Mouse (Mus musculus): ENCODE measurements around the gene Dnah8. TPM values are rescaled to one million over a fixed set of nuclear protein-coding genes. Genes with fewer than 3 reads are reported as not detected.
A peak's percentile ranks its signal among the peaks of the same experiment; 100 is the strongest.

The Dnah8 gene
- total RNA-seq, 2 experiments from 2014 or later = 0.11 TPM; not detected in 1

DNA sequence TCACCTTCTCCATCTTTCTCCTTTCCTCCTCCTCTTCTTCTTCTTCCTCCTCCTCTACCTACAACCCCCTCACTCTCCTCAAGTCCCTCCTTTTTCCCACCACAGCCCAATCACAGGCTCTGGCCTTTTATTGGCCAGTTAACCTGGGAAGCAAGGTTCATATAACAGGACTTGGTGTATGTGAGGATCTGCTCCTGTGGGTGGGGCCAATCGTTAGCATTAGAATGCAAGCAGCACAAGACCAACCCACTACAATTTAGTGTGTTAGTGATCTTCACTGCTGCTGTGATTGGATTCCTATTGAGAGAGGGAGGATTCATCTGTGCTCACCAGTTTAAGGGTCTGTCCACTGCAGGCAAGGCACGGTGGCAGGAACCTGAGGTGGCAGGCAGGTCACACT, 14.8 kb downstream of the Dnah8 start:
- intact Hi-C loops (cut with DNase I) = no loop called here
- TF ChIP-seq CTCF (IDR thresholded peaks at IDR 0.05) = no peak
- Histone ChIP-seq H3K4me3 (no peak overlapping the region), H3K27ac (no peak overlapping the region)
- no peak for DNase-seq

DNA sequence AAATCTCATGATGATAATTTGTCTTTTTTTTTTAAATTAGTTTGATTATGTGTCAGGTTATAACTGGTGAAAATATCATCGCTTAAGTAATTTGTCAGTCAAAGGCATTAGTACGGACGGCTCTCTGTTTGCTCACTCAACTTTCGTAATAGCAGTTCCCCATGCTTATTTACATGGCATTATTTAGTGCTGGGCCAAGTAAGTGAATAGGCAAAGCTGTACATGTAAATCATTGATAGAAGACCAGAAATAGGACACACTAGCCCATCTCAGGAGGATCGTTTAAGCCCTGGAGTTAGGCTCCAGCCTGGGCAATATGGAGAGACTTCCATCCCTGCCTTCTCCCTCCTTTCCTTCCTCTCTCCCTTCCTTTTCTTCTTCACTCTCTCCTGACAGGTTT, 16.7 kb downstream of the Dnah8 start:
- H3K4me3 ChIP-seq = no peak overlapping the region
- H3K27ac ChIP-seq = no peak overlapping the region
- intact Hi-C loops (cut with DNase I) = no loop called here
- DNase-seq = no peak
- TF ChIP-seq CTCF (IDR thresholded peaks at IDR 0.05) = no peak

DNA sequence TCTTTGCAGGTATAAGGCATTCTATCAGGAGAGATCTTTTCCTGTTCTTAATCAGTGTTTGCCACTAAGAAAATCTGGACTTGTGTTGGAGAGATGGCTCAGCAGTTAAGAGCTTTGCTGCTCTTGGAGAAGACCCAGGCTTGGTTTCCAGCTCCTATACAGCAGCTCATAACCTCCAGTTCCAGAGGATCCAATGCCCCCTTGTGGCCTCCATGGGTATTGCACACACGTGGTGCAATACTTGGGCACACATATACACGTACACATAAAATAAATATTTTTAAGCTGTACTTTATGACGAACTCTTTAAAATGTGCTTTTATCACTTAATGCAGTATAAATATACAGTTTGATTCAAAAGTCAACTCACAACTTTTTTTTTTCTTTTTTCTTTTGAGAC, 24.6 kb downstream of the Dnah8 start:
- TF ChIP-seq CTCF (IDR thresholded peaks at IDR 0.05) = peak; percentile 33; the same call in 1 of the 2 replicates
- intact Hi-C loops (cut with DNase I) = no loop called here
- Histone ChIP-seq H3K4me3 (no peak overlapping the region), H3K27ac (no peak overlapping the region)
- no peak for DNase-seq

DNA sequence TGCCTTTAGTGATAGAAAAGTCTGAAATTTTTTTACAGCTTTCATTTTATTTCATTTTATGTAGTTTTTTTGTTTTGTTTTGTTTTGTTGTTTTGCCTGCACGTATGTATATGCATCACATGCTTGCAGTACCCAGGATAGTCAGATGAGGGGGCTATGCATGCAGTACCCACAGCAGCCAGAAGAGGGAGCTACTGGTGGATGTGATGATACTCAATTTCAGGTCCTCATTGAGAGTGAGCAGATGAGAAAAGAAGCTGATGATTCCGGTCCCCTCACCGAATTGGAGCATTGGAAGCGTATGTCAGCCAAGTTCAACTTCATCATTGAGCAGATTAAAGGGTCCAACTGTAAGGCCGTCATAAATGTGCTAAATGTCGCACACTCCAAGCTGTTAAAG, 28.9 kb downstream of the Dnah8 start:
- no peak overlapping the region for H3K27ac ChIP-seq
- DNase-seq = no peak
- intact Hi-C loops (cut with DNase I) = no loop called here
- TF ChIP-seq CTCF (IDR thresholded peaks at IDR 0.05) = peak; percentile 46
- no peak overlapping the region for H3K4me3 ChIP-seq

DNA sequence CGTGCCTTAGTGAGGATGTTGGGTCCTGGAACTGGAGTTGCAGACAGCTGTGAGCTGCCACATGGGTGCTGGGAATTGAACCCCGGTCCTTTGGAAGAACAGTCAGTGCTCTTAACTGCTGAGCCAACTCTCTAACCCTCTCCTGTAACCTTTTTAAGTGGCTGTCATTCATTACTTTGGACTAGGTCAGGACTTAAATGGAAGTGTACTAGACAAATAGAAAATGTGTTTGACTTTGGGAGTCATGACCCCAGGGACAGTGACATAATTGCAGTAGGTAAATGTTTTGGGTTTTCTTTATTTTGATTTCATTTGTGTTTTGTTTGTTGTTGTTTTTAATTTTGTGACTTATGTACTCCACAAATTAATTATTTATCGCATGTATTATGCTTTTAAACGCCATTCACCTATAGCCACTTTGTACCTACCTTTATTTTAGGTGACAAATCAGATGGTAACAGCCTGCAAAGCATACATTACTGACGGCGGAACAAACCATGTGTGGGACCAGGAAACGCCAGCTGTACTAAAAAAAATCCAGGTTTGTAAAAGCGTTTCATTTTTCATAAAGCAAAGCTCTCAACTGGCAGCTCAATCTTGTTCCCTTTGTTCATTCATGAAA, 33.5 kb downstream of the Dnah8 start:
- Histone ChIP-seq H3K27ac (no peak overlapping the region), H3K4me3 (peak overlapping the region; percentile 69)
- intact Hi-C loops (cut with DNase I) = no loop called here
- no peak for TF ChIP-seq CTCF (IDR thresholded peaks at IDR 0.05)
- DNase-seq = no peak

DNA sequence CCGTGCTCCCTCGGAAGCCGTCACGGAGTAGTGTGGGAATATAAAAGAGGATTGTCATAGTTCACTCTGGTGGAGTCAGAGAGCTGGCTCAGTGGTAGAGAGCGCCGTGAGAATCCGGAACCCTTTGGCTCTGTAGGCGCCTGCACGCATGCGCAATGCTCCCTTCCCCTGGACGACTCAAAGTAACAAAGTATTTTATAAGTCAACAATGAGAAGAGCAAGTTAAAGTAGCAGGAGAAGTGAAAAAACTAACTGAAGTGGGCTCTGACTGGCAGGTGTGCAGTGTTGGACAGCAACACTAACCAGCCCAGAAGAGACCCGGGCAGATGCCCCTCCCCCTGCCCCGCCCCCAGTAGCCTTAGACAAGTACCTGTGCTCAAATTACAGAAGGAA, 34.0 kb downstream of the Dnah8 start:
- intact Hi-C loops (cut with DNase I) = no loop called here
- peak; percentile 63 for DNase-seq
- no peak for TF ChIP-seq CTCF (IDR thresholded peaks at IDR 0.05)
- H3K27ac ChIP-seq = no peak overlapping the region
- peak overlapping the region; percentile 69 for H3K4me3 ChIP-seq

DNA sequence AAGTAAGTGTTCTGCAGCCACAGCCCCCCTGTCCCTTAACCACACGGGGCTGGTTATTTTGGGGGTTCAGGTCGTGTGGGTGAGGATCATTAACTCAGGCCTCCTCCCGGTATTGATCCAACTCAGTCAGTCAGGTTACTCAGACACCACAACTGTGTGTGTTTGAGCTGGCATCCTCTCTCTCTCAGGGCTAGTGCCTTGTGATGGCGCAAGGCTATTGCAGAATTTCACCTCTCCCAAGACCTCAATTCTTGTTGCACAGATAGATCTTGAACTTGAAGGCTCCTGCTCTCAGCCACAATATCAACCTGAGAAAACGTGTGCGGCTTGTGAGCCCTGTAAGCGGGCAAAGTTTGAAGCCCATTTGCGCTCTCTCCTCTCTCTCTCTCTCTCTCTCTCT, 38.0 kb downstream of the Dnah8 start:
- Histone ChIP-seq H3K27ac (no peak overlapping the region), H3K4me3 (no peak overlapping the region)
- no peak for TF ChIP-seq CTCF (IDR thresholded peaks at IDR 0.05)
- intact Hi-C loops (cut with DNase I) = no loop called here
- no peak for DNase-seq

DNA sequence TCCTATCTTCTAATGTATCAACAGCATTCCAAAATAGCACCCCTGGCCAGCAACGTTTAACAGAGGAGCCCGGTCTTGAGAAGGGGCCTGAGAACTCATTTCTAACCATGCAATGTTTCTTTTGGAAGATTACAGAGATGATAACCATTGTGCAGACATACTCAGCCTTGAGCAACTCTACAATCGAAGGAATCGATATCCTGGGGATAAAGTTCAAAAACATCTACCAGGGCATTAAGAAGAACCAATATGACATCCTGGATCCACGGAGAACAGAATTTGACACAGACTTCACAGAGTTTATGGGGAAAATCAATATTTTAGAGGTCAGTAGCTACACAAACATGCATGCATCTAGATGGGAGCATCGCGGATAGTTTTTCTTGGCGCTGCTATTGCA, 39.0 kb downstream of the Dnah8 start:
- intact Hi-C loops (cut with DNase I) = no loop called here
- Histone ChIP-seq H3K27ac (no peak overlapping the region), H3K4me3 (no peak overlapping the region)
- no peak for TF ChIP-seq CTCF (IDR thresholded peaks at IDR 0.05)
- no peak for DNase-seq

DNA sequence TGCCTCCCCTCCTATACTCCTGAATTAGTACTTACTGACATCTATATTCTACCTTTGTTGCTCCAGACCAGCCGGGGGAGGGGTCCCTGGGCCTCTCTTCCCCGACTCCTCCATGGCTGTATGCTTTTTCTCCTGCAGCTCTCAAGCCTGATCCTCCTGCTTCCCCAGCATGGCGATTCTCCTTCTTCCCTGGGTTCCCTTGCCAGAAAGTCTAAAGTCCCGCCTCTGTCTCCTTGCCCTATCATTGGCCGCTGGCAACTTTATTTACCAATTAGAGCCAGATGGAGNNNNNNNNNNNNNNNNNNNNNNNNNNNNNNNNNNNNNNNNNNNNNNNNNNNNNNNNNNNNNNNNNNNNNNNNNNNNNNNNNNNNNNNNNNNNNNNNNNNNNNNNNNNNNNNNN, 40.7 kb downstream of the Dnah8 start:
- TF ChIP-seq CTCF (IDR thresholded peaks at IDR 0.05) = no peak
- DNase-seq = no peak
- Histone ChIP-seq H3K4me3 (no peak overlapping the region), H3K27ac (no peak overlapping the region)
- intact Hi-C loops (cut with DNase I) = no loop called here

DNA sequence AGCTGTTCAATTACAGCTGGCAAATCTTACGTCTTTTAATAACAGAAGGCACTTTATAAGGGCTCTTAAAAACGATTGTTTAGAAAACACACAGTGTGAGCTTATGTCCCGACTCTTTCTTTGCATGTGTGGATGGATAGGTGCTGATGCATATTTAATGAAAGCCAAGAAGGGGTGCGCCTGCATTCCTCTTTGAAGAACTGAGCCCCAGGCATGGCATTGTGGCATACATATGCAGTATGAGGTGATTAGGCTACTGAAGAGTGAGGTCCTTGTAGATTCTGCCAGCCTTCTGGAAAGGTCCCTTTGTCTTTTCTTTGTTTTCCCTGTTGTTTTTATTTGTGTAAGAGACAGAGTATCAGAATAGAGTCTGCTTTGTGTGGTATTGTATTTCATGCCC, 48.4 kb downstream of the Dnah8 start:
- H3K27ac ChIP-seq = no peak overlapping the region
- H3K4me3 ChIP-seq = no peak overlapping the region
- DNase-seq = no peak
- intact Hi-C loops (cut with DNase I) = no loop called here
- no peak for TF ChIP-seq CTCF (IDR thresholded peaks at IDR 0.05)

DNA sequence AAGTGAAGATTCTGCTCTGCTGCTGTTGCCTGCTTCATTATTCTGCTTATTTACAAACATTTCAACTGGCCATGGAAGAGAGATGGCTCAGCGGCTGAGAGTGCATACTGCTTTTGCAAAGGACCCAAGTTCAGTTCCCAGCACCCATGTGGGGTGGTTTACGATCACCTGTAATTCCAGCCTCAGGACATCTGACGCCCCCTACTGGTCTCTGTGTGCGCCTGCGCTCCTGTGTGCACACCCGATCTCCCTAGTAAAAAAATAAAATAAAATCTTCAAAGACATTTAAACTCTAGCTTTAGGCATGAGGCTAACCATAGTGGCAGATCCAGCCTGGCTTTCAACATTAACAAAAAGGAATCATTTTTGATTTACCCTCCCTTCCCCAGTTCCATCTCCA, 48.9 kb downstream of the Dnah8 start:
- Histone ChIP-seq H3K4me3 (no peak overlapping the region), H3K27ac (no peak overlapping the region)
- no peak for DNase-seq
- intact Hi-C loops (cut with DNase I) = no loop called here
- TF ChIP-seq CTCF (IDR thresholded peaks at IDR 0.05) = peak; percentile 17; the same call in 1 of the 2 replicates

DNA sequence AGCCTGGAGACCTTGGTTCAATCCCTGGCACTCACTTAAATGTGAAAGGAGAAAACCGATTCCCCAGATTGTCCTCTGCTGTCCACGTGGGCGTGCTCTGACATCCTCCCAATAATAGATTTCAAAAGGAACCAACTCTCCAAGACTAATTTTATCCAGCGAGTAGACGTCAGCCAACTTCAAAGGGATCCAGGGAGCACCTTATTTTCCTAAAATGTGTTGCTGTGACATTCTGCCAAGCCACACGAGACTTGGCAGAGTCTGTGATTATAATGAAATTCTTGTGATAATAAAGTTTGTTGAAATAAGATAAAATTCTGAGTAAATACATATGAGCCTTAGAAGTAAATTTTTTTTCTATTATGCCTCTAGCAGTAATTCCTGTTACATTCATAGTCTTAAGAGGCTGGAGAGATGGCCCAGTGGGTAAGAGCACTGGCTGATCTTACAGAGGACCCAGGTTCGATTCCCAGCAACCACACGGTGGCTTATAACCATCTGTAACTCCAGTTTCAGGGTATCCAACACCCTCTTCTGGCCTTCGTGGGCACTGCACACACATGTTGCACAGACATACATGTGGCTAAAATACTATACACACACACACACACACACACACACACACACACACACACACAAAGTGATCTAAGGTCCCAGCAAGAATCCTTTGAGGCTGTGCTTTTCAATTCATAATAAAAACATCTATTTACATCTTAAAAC, 51.0 kb downstream of the Dnah8 start:
- DNase-seq = no peak
- Histone ChIP-seq H3K27ac (no peak overlapping the region), H3K4me3 (no peak overlapping the region)
- intact Hi-C loops (cut with DNase I) = no loop called here
- TF ChIP-seq CTCF (IDR thresholded peaks at IDR 0.05) = no peak

DNA sequence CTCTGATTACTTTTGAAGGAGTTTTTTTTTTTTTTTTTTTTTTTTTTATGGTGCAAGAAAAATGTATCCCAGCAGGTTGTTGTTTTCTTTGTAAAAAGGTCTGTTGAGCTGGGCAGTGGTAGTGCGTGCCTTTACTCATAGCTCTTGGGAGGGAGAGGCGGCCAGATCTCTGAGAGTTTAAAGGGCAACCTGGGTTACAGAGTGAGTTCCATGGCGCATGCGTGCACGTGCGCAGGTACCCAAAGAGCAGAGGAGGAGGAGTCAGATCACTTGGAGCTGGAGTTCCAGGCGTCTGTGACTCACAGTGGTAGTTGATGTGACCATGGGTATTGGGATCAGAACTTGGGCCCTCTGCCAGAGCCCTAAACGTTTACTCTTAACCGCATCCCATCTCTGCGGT, 54.4 kb downstream of the Dnah8 start:
- TF ChIP-seq CTCF (IDR thresholded peaks at IDR 0.05) = no peak
- Histone ChIP-seq H3K4me3 (no peak overlapping the region), H3K27ac (no peak overlapping the region)
- DNase-seq = no peak
- intact Hi-C loops (cut with DNase I) = no loop called here

DNA sequence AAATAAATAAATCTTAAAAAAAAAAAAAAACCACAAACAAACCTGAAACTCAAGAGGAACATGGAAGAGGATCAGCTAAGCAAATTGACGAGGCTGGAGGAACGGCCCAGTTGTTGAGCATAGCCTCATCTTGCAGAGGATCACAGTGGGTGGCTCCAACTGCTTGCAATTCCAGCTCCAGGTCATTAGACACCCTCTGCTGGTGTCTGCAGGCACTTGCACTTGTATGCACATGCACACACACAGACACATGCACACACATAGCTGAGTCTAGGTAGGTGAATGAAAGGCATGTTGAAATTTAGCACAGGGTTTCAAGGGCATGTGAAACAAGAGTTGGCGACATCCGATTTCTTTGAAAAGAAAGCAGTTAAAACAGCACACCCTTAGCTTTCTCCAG, 55.5 kb downstream of the Dnah8 start:
- Histone ChIP-seq H3K27ac (no peak overlapping the region), H3K4me3 (no peak overlapping the region)
- no peak for DNase-seq
- intact Hi-C loops (cut with DNase I) = loop anchor here (10.0 kb wide), 1 partner anchor 125 kb away; no protein-coding TSS in a partner anchor
- no peak for TF ChIP-seq CTCF (IDR thresholded peaks at IDR 0.05)

Measured in gastrocnemius, adult 2 months (tissue).